Mouse (Mus musculus) left cerebral cortex, adult 2 months (tissue): Measurements from ENCODE around the gene Pitpnm2. TPM values are rescaled to one million over a fixed set of nuclear protein-coding genes. Genes with fewer than 3 reads are reported as not detected.

Source experiments
- DNase-seq, 2 experiments: peaks; one replicate each; pipeline ENCODE4 v3.0.0; 2021 to 2022; ENCODE audit warnings: low spot score in 2 of 2, mixed read lengths in 1 of 2; ENCODE audit errors: extremely low spot score in 1 of 2
- H3K27ac ChIP-seq: fragments of 200-600 bp; 2 replicates; pipeline ENCODE4 v1.8.1; 2022
- H3K4me3 ChIP-seq: fragments of 200-600 bp; 2 replicates; pipeline ENCODE4 v1.8.1; 2022
- CTCF ChIP-seq: fragments of 200-600 bp; IDR thresholded peaks from 2 replicates; pipeline ENCODE4 v1.8.1; 2022; ENCODE audit warnings: antibody characterized with exemption, mild to moderate bottlenecking, moderate library complexity
- intact Hi-C: fragments of 180-260 bp; cut with DNase I; formaldehyde crosslinking; loops from one replicate; pipeline ENCODE4 v1.15.1; 2025
- total RNA-seq, 2 experiments: library from RNA; stranded (reverse); gene quantifications; 2 replicates each; pipeline ENCODE4 v1.2.3; 2021

The Pitpnm2 gene
- total RNA-seq, 2 experiments from 2014 or later = 317 to 336 TPM

- DNase-seq = no peak
- intact Hi-C loops = no loop called here
- no peak for TF ChIP-seq CTCF
- no peak overlapping the region; the same call in 1 of the 2 replicates for H3K27ac ChIP-seq
- H3K4me3 ChIP-seq = no peak overlapping the region
Observed at GRCm38 (mm10) chr5:124227193-124227592, 22.4 kb downstream of the Pitpnm2 start.

- no peak overlapping the region for H3K4me3 ChIP-seq
- intact Hi-C loops = no loop called here
- peak overlapping the region; percentile 20 for H3K27ac ChIP-seq
- TF ChIP-seq CTCF = no peak
- no peak for DNase-seq
Observed at GRCm38 (mm10) chr5:124226494-124226893, 23.1 kb downstream of the Pitpnm2 start.

- no peak overlapping the region for H3K4me3 ChIP-seq
- H3K27ac ChIP-seq = peak overlapping the region; percentile 20
- DNase-seq = no peak
- intact Hi-C loops = no loop called here
- no peak for TF ChIP-seq CTCF
Observed at GRCm38 (mm10) chr5:124225891-124226290, 23.7 kb downstream of the Pitpnm2 start.

- no peak for TF ChIP-seq CTCF
- DNase-seq = no peak
- Histone ChIP-seq H3K27ac (peak overlapping the region; percentile 98), H3K4me3 (no peak overlapping the region)
- intact Hi-C loops = no loop called here
Observed at GRCm38 (mm10) chr5:124224321-124225092, 25.1 kb downstream of the Pitpnm2 start.

- no peak for DNase-seq
- H3K27ac ChIP-seq = peak overlapping the region; percentile 98
- no peak overlapping the region for H3K4me3 ChIP-seq
- TF ChIP-seq CTCF = no peak
- intact Hi-C loops = loop anchor here (2.0 kb wide), 2 partner anchors 25 to 63 kb away; partner anchors contain the start of gene Pitpnm2
Observed at GRCm38 (mm10) chr5:124223574-124223973, 26.0 kb downstream of the Pitpnm2 start.

- intact Hi-C loops = loop anchor here (2.0 kb wide), 2 partner anchors 26 to 64 kb away; partner anchors contain the start of gene Pitpnm2
- H3K27ac ChIP-seq = peak overlapping the region; percentile 98
- no peak for DNase-seq
- no peak for TF ChIP-seq CTCF
- no peak overlapping the region for H3K4me3 ChIP-seq
Observed at GRCm38 (mm10) chr5:124222696-124223095, 26.9 kb downstream of the Pitpnm2 start.

GRCm38 (mm10) chr5:124221736-124222040 is 27.9 kb downstream of the Pitpnm2 start:
- intact Hi-C loops = loop anchor here (2.0 kb wide), 2 partner anchors 27 to 65 kb away; partner anchors contain the start of gene Pitpnm2
- peak overlapping the region; percentile 98 for H3K27ac ChIP-seq
- H3K4me3 ChIP-seq = peak overlapping the region; percentile 11; the same call in 1 of the 2 replicates
- TF ChIP-seq CTCF = no peak
- no peak for DNase-seq

- peak overlapping the region; percentile 98 for H3K27ac ChIP-seq
- no peak; the same call in none of the 2 replicates for TF ChIP-seq CTCF
- peak overlapping the region; percentile 11; the same call in 1 of the 2 replicates for H3K4me3 ChIP-seq
- DNase-seq = peak; percentile 77 to 82
- intact Hi-C loops = no loop called here
Observed at GRCm38 (mm10) chr5:124221037-124221735, 28.4 kb downstream of the Pitpnm2 start.

- TF ChIP-seq CTCF = no peak
- DNase-seq = no peak
- Histone ChIP-seq H3K27ac (peak overlapping the region; percentile 88), H3K4me3 (no peak overlapping the region)
- intact Hi-C loops = no loop called here
Observed at GRCm38 (mm10) chr5:124220551-124220950, 29.0 kb downstream of the Pitpnm2 start.

GRCm38 (mm10) chr5:124219431-124219830 is 30.1 kb downstream of the Pitpnm2 start:
- no peak for DNase-seq
- Histone ChIP-seq H3K4me3 (no peak overlapping the region), H3K27ac (peak overlapping the region; percentile 90)
- intact Hi-C loops = loop anchor here (2.0 kb wide), 1 partner anchor 47 kb away; no protein-coding TSS in a partner anchor
- TF ChIP-seq CTCF = no peak

- no peak for DNase-seq
- Histone ChIP-seq H3K27ac (peak overlapping the region; percentile 90), H3K4me3 (no peak overlapping the region)
- no peak for TF ChIP-seq CTCF
- intact Hi-C loops = loop anchor here (1.0 to 2.0 kb wide), 2 partner anchors 32 to 46 kb away; no protein-coding TSS in a partner anchor
Observed at GRCm38 (mm10) chr5:124218986-124219385, 30.6 kb downstream of the Pitpnm2 start.
